In genomic region chr6:83891251-83891650, GRCm38 (mm10) we compare ENCODE assay signal across 17 mouse cellular contexts.
"Had no signal": no experiment of that assay in that cellular context is flagged by ENCODE, and none has a peak within 500 bp of the region (broad histone marks: within the 10 kb centered on the region; RNA-seq: fewer than 3 reads in every experiment).

No protein-coding gene starts in this region.

- H3K4me1 ChIP-seq: lung, embryonic 15.5 days; midbrain, embryonic 13.5 days; midbrain, embryonic 15.5 days; neural tube, embryonic 12.5 days had no signal

- DNase-seq: lung, adult 2 months; lung, postnatal 14 days; lung, postnatal 36 days; right cerebral cortex, postnatal 25 days; right cerebral cortex, postnatal 4 days; spleen, adult 18-20 months; thymus, adult 18-20 months; thymus, postnatal 14 days; thymus, postnatal 36 days had no signal

- H3K9me3 ChIP-seq: lung, embryonic 15.5 days; megakaryocyte, embryonic 14.5 days; midbrain, embryonic 13.5 days; midbrain, embryonic 15.5 days; neural tube, embryonic 12.5 days had no signal

- H3K4me2 ChIP-seq: lung, embryonic 15.5 days; midbrain, embryonic 11.5 days; midbrain, embryonic 13.5 days; midbrain, embryonic 15.5 days; neural tube, embryonic 12.5 days had no signal

- H3K27ac ChIP-seq: lung, embryonic 15.5 days; macrophage; midbrain, embryonic 13.5 days; midbrain, embryonic 15.5 days; neural tube, embryonic 12.5 days had no signal

- H3K9ac ChIP-seq: lung, embryonic 15.5 days; midbrain, embryonic 13.5 days; midbrain, embryonic 15.5 days; neural tube, embryonic 12.5 days had no signal

- H3K4me3 ChIP-seq: lung, embryonic 15.5 days; megakaryocyte, embryonic 14.5 days; midbrain, embryonic 13.5 days; midbrain, embryonic 15.5 days; neural tube, embryonic 12.5 days had no signal

- ATAC-seq: lung, postnatal 0 days; midbrain, embryonic 13.5 days; midbrain, embryonic 15.5 days had no signal

- H3K27me3 ChIP-seq: lung, embryonic 15.5 days; megakaryocyte, embryonic 14.5 days; midbrain, embryonic 13.5 days; midbrain, embryonic 15.5 days; neural tube, embryonic 12.5 days had no signal

- H3K36me3 ChIP-seq: lung, embryonic 15.5 days; midbrain, embryonic 13.5 days; midbrain, embryonic 15.5 days; neural tube, embryonic 12.5 days had no signal
